Mouse (Mus musculus) embryonic facial prominence, embryonic 14.5 days (tissue): ENCODE measurements around the gene Pts. TPM values are rescaled to one million over a fixed set of nuclear protein-coding genes. Genes with fewer than 3 reads are reported as not detected.

Experiments used
- ATAC-seq: fragments of 200-750 bp; cut with Nextera tagmentation; 2 replicates; pipeline ENCODE4 v1.8.0; 2017; ENCODE audit warnings: low read depth, moderate number of reproducible peaks, moderate TSS enrichment
- DNase-seq: peaks from one replicate; pipeline ENCODE4 v3.0.0-alpha.2; 2015; ENCODE audit warnings: low spot score
- H3K27ac ChIP-seq: fragments of 300-500 bp; sonication (generic); replicated peaks from 2 replicates; pipeline ENCODE4 v1.5.1; 2014; ENCODE audit warnings: low read depth, mild to moderate bottlenecking, low read length, moderate library complexity
- H3K27me3 ChIP-seq: fragments of 300-500 bp; sonication (generic); replicated peaks from 2 replicates; pipeline ENCODE4 v1.6.1; 2014; ENCODE audit warnings: low read length; ENCODE audit not compliant: control insufficient read depth, insufficient read depth
- H3K36me3 ChIP-seq: fragments of 300-500 bp; sonication (generic); 2 replicates; pipeline ENCODE4 v1.6.1; 2014; ENCODE audit warnings: low read length, mixed read lengths; ENCODE audit not compliant: control insufficient read depth, insufficient read depth
- H3K4me1 ChIP-seq: fragments of 300-500 bp; sonication (generic); 2 replicates; pipeline ENCODE4 v1.6.1; 2014; ENCODE audit warnings: antibody characterized with exemption, low read length; ENCODE audit not compliant: control insufficient read depth, insufficient read depth
- H3K4me2 ChIP-seq: fragments of 300-500 bp; sonication (generic); 2 replicates; pipeline ENCODE4 v1.6.1; 2014; ENCODE audit warnings: low read depth, mild to moderate bottlenecking, low read length, moderate library complexity, mixed read lengths
- H3K4me3 ChIP-seq: fragments of 300-500 bp; sonication (generic); 2 replicates; pipeline ENCODE4 v1.5.1; 2014; ENCODE audit warnings: low read depth, mild to moderate bottlenecking, low read length
- H3K9ac ChIP-seq: fragments of 300-500 bp; sonication (generic); 2 replicates; pipeline ENCODE4 v1.6.1; 2014; ENCODE audit warnings: low read depth, mild to moderate bottlenecking, low read length, moderate library complexity, mixed read lengths
- H3K9me3 ChIP-seq: fragments of 300-500 bp; sonication (generic); 2 replicates; pipeline ENCODE4 v1.6.1; 2016; ENCODE audit warnings: low read length; ENCODE audit not compliant: control insufficient read depth
- WGBS: fragments of 180-500 bp; shearing (Covaris S2); extraction: QIAGEN DNeasy Blood & Tissue Kit; methylation state at CpG from one replicate; pipeline ENCODE4 v1.1.7; 2014; 5-methylcytosine and 5-hydroxymethylcytosine counted together
- polyA plus RNA-seq: library from polyadenylated mRNA; unstranded; fragments of >200 nt; fragmentation: Nextera tagmentation; extraction: Ambion mirVana; gene quantifications from 2 replicates; pipeline ENCODE4 v1.2.1, GENCODE M21; 2014

Pts gene
- polyA plus RNA-seq, 1 experiment from 2014 or later = 61.3 TPM

DNA sequence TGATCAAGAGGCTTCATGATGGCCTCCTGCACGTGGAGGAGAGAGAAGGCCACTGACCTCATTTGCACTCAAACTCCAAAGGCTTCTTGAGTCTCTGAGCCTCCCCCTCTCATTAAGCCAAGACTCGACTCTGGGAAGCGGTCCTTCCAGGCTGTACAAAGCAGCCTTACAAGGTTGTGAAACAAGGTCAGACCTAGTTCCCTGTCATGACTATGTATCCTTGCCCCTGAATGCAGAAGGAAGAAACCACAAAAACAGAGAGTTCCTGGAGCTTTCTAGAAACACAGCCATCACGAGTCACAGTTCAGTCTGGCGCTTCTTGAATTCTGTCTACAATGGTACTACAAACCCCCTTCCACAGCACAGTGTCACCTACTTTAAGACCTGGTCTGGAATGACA is 6.0 kb downstream of the Pts start:
- Histone ChIP-seq H3K4me1 (peaks cover 4% of the 10 kb centered on the region), H3K27ac (no peak overlapping the region), H3K4me2 (no peak overlapping the region), H3K27me3 (no peaks in the 10 kb centered on the region), H3K36me3 (no peaks in the 10 kb centered on the region), H3K9ac (no peak overlapping the region), H3K4me3 (no peak overlapping the region), H3K9me3 (no peaks in the 10 kb centered on the region)
- no peak for ATAC-seq
- DNase-seq = no peak
- WGBS = 79% methylated on average over 5 of the region's 5 CpGs

GRCm38 (mm10) chr9:50521562-50521961 is 7.0 kb downstream of the Pts start:
- ATAC-seq (no peak), DNase-seq (no peak)
- H3K4me2 ChIP-seq = no peak overlapping the region
- no peaks in the 10 kb centered on the region for H3K27me3 ChIP-seq
- no peak overlapping the region for H3K9ac ChIP-seq
- H3K27ac ChIP-seq = no peak overlapping the region
- no peak overlapping the region for H3K4me3 ChIP-seq
- no peaks in the 10 kb centered on the region for H3K4me1 ChIP-seq
- 55% methylated on average over 2 of the region's 2 CpGs for WGBS
- H3K9me3 ChIP-seq = no peaks in the 10 kb centered on the region
- no peaks in the 10 kb centered on the region for H3K36me3 ChIP-seq

DNA sequence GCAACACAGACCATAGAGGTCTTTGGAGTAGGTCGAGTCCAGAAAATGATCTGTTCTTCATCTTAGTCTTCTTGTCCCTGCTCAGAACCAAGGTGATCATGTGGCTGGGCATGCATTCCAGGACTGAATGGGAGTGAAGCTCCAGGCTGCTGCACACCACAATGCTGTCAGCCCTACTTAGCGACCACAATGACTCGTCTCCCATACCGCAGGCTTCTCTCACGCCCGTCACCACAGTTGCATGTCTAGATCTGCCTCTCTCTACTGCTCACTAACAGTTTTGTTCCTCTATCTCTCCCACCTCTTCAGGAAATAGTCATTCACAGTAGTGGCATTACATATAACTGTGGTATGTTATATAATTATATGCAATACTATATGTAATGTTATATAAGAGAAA is 7.8 kb downstream of the Pts start:
- H3K36me3 ChIP-seq = no peaks in the 10 kb centered on the region
- ATAC-seq = no peak
- DNase-seq = no peak
- H3K9ac ChIP-seq = no peak overlapping the region
- no peak overlapping the region for H3K4me3 ChIP-seq
- no peaks in the 10 kb centered on the region for H3K9me3 ChIP-seq
- H3K4me1 ChIP-seq = no peaks in the 10 kb centered on the region
- no peak overlapping the region for H3K27ac ChIP-seq
- no peak overlapping the region for H3K4me2 ChIP-seq
- no peaks in the 10 kb centered on the region for H3K27me3 ChIP-seq
- 85% methylated on average over 6 of the region's 6 CpGs for WGBS

GRCm38 (mm10) chr9:50518781-50519180 is 9.7 kb downstream of the Pts start:
- 8% methylated on average over 2 of the region's 2 CpGs for WGBS
- no peak for ATAC-seq
- H3K27ac ChIP-seq = no peak overlapping the region

GRCm38 (mm10) chr9:50515462-50515861 is 13.1 kb downstream of the Pts start:
- Histone ChIP-seq H3K4me2 (no peak overlapping the region), H3K36me3 (no peaks in the 10 kb centered on the region), H3K4me1 (no peaks in the 10 kb centered on the region), H3K27ac (no peak overlapping the region), H3K27me3 (no peaks in the 10 kb centered on the region), H3K9me3 (no peaks in the 10 kb centered on the region), H3K4me3 (no peak overlapping the region), H3K9ac (no peak overlapping the region)
- DNase-seq (no peak), ATAC-seq (no peak)
- WGBS = 78% methylated on average over 5 of the region's 5 CpGs

More at GRCm38 (mm10) chr9:50518781-50519180, 9.7 kb downstream of the Pts start:
- Histone ChIP-seq H3K9ac (no peak overlapping the region), H3K4me2 (no peak overlapping the region), H3K36me3 (no peaks in the 10 kb centered on the region), H3K9me3 (no peaks in the 10 kb centered on the region), H3K4me1 (no peaks in the 10 kb centered on the region), H3K27me3 (no peaks in the 10 kb centered on the region), H3K4me3 (no peak overlapping the region)
- no peak for DNase-seq

DNA sequence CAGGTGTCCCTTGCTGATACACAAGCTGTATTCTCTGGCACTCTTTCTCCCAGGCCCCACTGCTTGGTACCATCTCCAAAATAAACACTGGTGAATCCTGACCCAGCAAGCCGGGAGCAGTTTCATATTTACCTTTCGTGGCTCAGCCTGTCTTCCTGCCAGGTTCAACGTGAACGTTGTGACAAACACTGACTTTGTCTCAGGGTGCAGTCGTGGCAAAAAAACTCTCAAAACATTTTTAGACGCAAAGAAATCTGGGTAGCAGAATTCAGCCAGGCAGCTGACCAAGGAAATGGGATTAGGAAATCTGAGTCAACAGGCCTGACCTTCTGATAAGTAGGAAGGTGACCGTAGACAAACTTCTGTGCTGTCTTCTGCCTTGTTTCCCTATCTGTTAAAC is 21.0 kb downstream of the Pts start:
- H3K4me2 ChIP-seq = no peak overlapping the region
- H3K9me3 ChIP-seq = no peaks in the 10 kb centered on the region
- no peak overlapping the region for H3K9ac ChIP-seq
- WGBS = 63% methylated on average over 7 of the region's 7 CpGs
- no peak overlapping the region for H3K27ac ChIP-seq
- DNase-seq = peak; percentile 20
- no peaks in the 10 kb centered on the region for H3K4me1 ChIP-seq
- H3K4me3 ChIP-seq = no peak overlapping the region
- H3K27me3 ChIP-seq = no peaks in the 10 kb centered on the region
- no peaks in the 10 kb centered on the region for H3K36me3 ChIP-seq
- ATAC-seq = no peak

GRCm38 (mm10) chr9:50505405-50505804 is 23.1 kb downstream of the Pts start:
- WGBS = 69% methylated on average over 6 of the region's 6 CpGs
- no peak for DNase-seq
- Histone ChIP-seq H3K4me3 (no peak overlapping the region), H3K27ac (no peak overlapping the region), H3K4me1 (no peaks in the 10 kb centered on the region), H3K27me3 (no peaks in the 10 kb centered on the region), H3K36me3 (no peaks in the 10 kb centered on the region), H3K9me3 (no peaks in the 10 kb centered on the region), H3K9ac (0 out of 2 replicates have a peak overlapping the region, but pooled peaks have one; percentile 25), H3K4me2 (no peak overlapping the region)
- no peak for ATAC-seq

DNA sequence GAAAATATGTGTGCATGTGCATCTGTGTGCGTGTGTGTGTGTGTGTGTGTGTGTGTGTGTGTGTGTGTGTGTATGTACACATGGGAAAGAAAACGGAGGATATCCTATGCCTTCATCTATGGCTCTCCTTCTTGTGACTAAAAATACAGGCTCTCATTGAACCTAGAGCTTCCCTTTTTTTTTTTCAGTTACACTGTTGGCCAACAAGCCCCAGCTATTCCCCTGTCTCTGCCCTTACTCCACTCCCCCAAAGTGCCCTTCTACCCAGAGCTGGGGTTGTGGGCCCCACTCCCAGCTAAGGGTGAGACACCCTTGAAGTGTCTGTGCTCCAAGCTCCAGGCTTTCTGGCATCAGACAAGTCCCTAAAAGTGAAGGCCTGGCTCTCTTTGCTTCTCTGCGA is 25.6 kb downstream of the Pts start:
- no peak overlapping the region for H3K27ac ChIP-seq
- no peaks in the 10 kb centered on the region for H3K9me3 ChIP-seq
- H3K4me2 ChIP-seq = no peak overlapping the region
- no peak overlapping the region for H3K4me3 ChIP-seq
- WGBS = 84% methylated on average over 3 of the region's 3 CpGs
- no peaks in the 10 kb centered on the region for H3K36me3 ChIP-seq
- no peaks in the 10 kb centered on the region for H3K4me1 ChIP-seq
- H3K27me3 ChIP-seq = no peaks in the 10 kb centered on the region
- no peak for ATAC-seq
- no peak for DNase-seq
- no peak overlapping the region for H3K9ac ChIP-seq

DNA sequence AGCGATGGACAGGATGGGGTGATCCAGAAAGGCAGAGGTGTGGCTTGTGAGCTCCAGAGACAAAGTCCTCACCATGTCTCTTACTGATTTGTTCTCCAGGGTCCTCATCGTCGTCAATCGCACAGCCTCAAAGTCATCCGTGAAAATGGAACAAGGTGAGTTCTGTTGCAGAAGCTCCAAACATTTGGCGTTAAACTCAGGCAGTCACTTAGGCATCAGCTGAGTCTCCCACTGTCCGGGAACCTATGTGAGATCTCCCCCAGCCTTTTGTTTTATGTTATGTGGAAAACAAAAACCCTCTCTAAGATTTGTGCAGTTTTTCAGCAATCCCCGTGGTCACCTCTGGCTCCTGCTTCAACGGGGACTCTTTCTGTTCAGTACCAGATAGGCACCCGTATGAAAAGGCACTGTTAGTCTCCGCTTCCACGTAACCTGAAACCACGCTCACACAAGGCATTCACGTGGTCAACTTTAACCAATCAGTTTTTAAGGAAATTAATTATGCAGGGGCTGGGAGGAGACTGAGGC is 27.5 kb downstream of the Pts start:
- Histone ChIP-seq H3K27ac (no peak overlapping the region), H3K4me3 (peak overlapping the region; percentile 33), H3K9me3 (no peaks in the 10 kb centered on the region), H3K27me3 (no peaks in the 10 kb centered on the region), H3K36me3 (no peaks in the 10 kb centered on the region), H3K9ac (peak overlapping the region; percentile 47; the same call in 1 of the 2 replicates), H3K4me2 (peak overlapping the region; percentile 53), H3K4me1 (peaks cover 10% of the 10 kb centered on the region)
- peak; percentile 91 for DNase-seq
- peak; percentile 89 for ATAC-seq
- WGBS = 22% methylated on average over 14 of the region's 14 CpGs
